Mouse (Mus musculus): ENCODE measurements around the gene Gm45140. TPM values are rescaled to one million over a fixed set of nuclear protein-coding genes. Genes with fewer than 3 reads are reported as not detected.

Gene Gm45140
- polyA plus RNA-seq, 1 experiment from 2014 or later: 2.1 TPM

DNA sequence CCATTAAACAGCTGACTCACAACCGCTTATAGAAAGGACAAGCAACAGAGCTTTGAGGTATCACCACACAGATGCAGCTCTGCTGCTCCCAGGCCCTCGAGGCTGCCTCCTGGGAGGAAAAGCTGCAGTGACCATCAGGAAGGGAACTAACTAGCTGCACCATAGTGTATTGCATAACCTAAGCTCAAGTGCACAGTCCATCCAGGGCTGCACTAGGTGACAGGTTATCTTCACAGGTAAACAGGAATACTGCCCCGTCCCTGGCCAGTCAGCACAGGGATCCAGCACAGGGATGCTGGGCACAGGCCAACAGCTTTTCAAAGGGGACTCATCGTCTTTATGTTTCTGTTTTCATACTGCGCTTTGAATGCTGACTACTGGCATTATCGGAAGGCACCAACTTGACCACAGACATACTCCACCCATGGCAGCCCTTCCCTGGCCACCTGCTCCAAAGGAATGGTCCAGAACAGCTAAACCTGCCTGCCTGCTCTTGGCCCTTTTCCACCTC, 25.9 kb downstream of the Gm45140 start:
- WGBS: 82% methylated on average over 6 of the region's 6 CpGs
- Histone ChIP-seq H3K27ac (replicated peaks) (no peak overlapping the region), H3K4me3 (peak overlapping the region; percentile 73)

DNA sequence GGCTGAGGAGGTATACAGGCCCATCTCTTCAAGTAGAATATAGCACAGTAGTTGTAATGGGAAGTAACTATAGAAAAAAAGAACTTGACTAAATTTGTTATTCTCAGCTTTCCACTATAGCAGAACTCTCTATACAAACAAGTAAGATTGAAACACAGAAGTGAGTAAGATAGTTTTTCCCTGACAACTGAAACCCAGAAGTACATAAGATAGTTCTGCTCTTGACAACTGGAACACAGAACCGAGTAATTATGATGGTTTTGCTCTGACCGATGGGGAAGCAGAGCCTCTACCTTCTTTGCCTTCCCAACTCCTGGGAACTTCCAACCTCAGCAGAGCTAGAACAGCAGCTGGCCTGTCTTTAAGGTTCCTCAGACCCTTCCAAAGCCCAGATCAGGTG, 26.5 kb downstream of the Gm45140 start:
- H3K36me3 ChIP-seq: peaks cover 12% of the 10 kb centered on the region; the same call in 1 of the 2 replicates
- H3K9me3 ChIP-seq: no peaks in the 10 kb centered on the region
- H3K27me3 ChIP-seq (replicated peaks): no peaks in the 10 kb centered on the region
- ATAC-seq (ENCODE audit: extremely low read depth, insufficient number of reproducible peaks, low FRiP score, low TSS enrichment): no peak
- H3K27ac ChIP-seq (replicated peaks): no peak overlapping the region
- H3K4me3 ChIP-seq: no peak overlapping the region; the same call in 1 of the 2 replicates
- H3K4me1 ChIP-seq: peaks cover 28% of the 10 kb centered on the region
- H3K9ac ChIP-seq: no peak overlapping the region
- H3K4me2 ChIP-seq: peak overlapping the region; percentile 97
- WGBS: 92% methylated on average over 2 of the region's 2 CpGs

More for the DNA sequence above, 25.9 kb downstream of the Gm45140 start:
- Histone ChIP-seq H3K9ac (no peak overlapping the region), H3K4me1 (peaks cover 28% of the 10 kb centered on the region), H3K27me3 (replicated peaks) (no peaks in the 10 kb centered on the region), H3K36me3 (peaks cover 16% of the 10 kb centered on the region; the same call in 1 of the 2 replicates), H3K9me3 (no peaks in the 10 kb centered on the region), H3K4me2 (peak overlapping the region; percentile 97)
- no peak for ATAC-seq (ENCODE audit: extremely low read depth, insufficient number of reproducible peaks, low FRiP score, low TSS enrichment)

DNA sequence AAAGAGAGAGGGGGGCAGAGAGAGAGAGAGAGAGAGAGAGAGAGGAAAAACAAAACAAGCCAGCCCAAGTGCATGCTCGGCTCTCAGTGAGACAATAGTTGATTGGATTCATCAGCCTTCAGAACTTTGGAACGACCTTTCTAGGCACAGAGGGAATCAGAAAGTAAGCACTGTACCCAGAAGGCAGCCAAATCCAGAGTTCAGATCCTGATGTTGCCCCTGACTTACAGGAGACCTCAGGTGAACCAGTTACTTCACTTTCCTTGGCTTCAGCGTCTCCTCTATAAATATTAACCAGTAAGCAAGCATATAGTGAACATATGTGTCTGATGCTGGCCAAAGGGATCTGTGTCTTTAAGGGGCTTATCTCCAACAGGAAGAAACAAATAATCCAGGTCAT, 27.1 kb downstream of the Gm45140 start:
- ATAC-seq (ENCODE audit: extremely low read depth, insufficient number of reproducible peaks, low FRiP score, low TSS enrichment): no peak
- H3K4me1 ChIP-seq: peaks cover 28% of the 10 kb centered on the region
- H3K36me3 ChIP-seq: peaks cover 7% of the 10 kb centered on the region; the same call in 1 of the 2 replicates
- no peak overlapping the region for H3K9ac ChIP-seq
- no peaks in the 10 kb centered on the region for H3K9me3 ChIP-seq
- no peaks in the 10 kb centered on the region for H3K27me3 ChIP-seq (replicated peaks)
- H3K4me2 ChIP-seq: peak overlapping the region; percentile 28; the same call in 1 of the 2 replicates
- H3K27ac ChIP-seq (replicated peaks): no peak overlapping the region
- H3K4me3 ChIP-seq: no peak overlapping the region
- 79% methylated on average over 3 of the region's 3 CpGs for WGBS

DNA sequence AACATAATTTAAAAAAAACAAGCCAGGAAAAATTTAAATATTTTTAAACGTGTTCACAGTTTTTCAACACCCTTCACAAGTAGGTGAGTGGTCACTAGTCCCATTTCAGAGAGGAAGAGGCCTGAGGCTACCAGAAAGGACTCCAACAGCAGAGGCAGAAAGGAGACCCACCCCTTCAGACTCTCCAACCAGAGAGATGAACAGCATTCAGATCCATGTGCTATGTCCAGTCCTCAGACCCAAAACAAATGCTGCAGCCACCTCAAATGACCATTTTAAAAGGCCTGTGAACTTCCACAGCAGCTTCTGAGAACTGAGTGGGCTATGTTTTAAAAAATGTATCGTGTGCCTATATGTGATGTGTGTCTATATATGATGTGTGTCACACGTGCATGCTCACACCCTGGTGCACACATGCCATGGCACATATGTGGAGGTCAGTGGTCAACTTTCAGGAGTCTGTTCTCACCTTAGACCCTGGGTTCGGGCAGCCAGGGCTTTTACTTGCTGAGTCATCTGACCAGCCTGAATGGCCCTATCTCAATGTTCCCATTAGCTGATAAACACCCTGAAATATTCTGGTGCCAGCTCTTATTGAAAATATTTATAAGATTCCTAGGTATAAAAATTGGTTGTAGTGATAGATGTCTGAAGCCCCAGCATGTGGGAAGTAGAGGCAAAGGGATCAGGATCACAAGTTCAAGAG, 27.7 kb downstream of the Gm45140 start:
- peak overlapping the region; percentile 28; the same call in 1 of the 2 replicates for H3K4me2 ChIP-seq
- no peak overlapping the region for H3K9ac ChIP-seq
- no peak overlapping the region for H3K27ac ChIP-seq (replicated peaks)
- 79% methylated on average over 4 of the region's 4 CpGs for WGBS
- no peak for ATAC-seq (ENCODE audit: extremely low read depth, insufficient number of reproducible peaks, low FRiP score, low TSS enrichment)
- H3K4me1 ChIP-seq: peaks cover 28% of the 10 kb centered on the region
- H3K9me3 ChIP-seq: no peaks in the 10 kb centered on the region
- H3K4me3 ChIP-seq: no peak overlapping the region
- H3K36me3 ChIP-seq: 0 out of 2 replicates have a peak, but pooled peaks cover 3% of the 10 kb centered on the region
- H3K27me3 ChIP-seq (replicated peaks): no peaks in the 10 kb centered on the region

DNA sequence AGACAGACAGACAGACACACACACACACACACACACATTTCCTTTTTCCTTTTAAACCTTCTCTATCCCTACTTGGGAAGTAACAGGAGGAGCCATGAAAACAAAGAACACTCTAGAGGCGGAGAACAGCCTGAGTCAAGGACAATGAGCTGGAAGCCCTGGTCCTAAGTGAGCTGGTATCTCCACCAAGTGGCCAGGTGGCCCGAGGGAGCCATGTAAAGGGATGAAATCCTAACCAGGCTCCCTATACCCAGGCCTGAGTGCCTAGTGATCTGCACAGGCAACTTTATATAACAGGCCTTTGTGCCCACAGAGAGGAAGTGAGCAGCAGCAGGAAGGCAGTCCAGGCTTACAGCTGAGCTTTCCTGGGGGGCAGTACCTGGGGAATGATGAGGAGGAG, 28.7 kb downstream of the Gm45140 start:
- Histone ChIP-seq H3K36me3 (0 out of 2 replicates have a peak, but pooled peaks cover 3% of the 10 kb centered on the region), H3K4me2 (no peak overlapping the region), H3K9me3 (no peaks in the 10 kb centered on the region), H3K9ac (no peak overlapping the region; the same call in 1 of the 2 replicates), H3K27me3 (replicated peaks) (no peaks in the 10 kb centered on the region), H3K27ac (replicated peaks) (peak overlapping the region; percentile 3), H3K4me3 (no peak overlapping the region), H3K4me1 (peaks cover 21% of the 10 kb centered on the region)
- ATAC-seq (ENCODE audit: extremely low read depth, insufficient number of reproducible peaks, low FRiP score, low TSS enrichment): no peak
- 49% methylated on average over 2 of the region's 2 CpGs for WGBS

DNA sequence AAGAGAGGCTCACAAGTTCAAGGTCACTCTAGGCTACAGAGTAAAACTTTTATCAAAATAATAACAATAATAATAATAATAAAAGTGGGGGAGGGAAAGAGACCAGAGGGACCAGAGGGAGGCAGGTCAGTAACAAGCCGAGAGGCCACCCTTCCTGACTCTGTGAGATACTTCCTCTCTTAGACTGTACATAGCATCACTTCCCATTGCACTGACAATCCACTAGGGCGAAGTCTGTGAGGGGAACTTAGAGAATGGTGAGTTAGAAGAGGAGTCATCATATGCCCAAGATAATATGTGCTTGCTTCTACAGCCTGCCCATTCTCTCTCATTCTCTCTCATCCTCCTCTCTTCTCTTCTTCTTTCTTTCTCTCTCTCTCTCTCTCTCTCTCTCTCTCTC, 29.6 kb downstream of the Gm45140 start:
- 57% methylated on average over 2 of the region's 2 CpGs for WGBS
- Histone ChIP-seq H3K27me3 (replicated peaks) (no peaks in the 10 kb centered on the region), H3K4me3 (no peak overlapping the region), H3K27ac (replicated peaks) (no peak overlapping the region), H3K36me3 (0 out of 2 replicates have a peak, but pooled peaks cover 3% of the 10 kb centered on the region), H3K9ac (no peak overlapping the region), H3K4me1 (peaks cover 21% of the 10 kb centered on the region), H3K9me3 (no peaks in the 10 kb centered on the region), H3K4me2 (no peak overlapping the region)
- no peak for ATAC-seq (ENCODE audit: extremely low read depth, insufficient number of reproducible peaks, low FRiP score, low TSS enrichment)

DNA sequence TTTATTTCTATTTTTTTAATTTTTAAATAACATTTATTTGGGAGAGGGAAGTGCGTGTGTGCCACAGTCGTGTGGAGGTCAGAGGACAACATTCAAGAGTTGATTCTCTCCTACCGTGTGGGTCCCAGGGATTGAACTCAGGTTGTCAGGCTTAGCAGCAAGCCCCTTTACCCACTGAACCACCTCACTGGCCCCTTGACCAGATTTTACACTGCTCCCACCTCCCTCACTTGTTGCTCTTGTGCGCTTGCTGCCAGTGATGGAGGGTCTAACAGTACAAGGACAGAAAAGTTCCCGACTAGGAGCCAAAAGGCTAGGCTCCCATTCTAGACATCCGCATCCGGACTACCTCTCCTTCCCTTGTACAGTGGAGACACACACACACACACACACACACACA, 30.1 kb downstream of the Gm45140 start:
- no peak overlapping the region for H3K27ac ChIP-seq (replicated peaks)
- H3K4me2 ChIP-seq: no peak overlapping the region
- no peak overlapping the region for H3K9ac ChIP-seq
- WGBS: 92% methylated on average over 7 of the region's 7 CpGs
- H3K36me3 ChIP-seq: 0 out of 2 replicates have a peak, but pooled peaks cover 3% of the 10 kb centered on the region
- H3K27me3 ChIP-seq (replicated peaks): no peaks in the 10 kb centered on the region
- no peak overlapping the region for H3K4me3 ChIP-seq
- peaks cover 18% of the 10 kb centered on the region for H3K4me1 ChIP-seq
- no peak for ATAC-seq (ENCODE audit: extremely low read depth, insufficient number of reproducible peaks, low FRiP score, low TSS enrichment)
- no peaks in the 10 kb centered on the region for H3K9me3 ChIP-seq

DNA sequence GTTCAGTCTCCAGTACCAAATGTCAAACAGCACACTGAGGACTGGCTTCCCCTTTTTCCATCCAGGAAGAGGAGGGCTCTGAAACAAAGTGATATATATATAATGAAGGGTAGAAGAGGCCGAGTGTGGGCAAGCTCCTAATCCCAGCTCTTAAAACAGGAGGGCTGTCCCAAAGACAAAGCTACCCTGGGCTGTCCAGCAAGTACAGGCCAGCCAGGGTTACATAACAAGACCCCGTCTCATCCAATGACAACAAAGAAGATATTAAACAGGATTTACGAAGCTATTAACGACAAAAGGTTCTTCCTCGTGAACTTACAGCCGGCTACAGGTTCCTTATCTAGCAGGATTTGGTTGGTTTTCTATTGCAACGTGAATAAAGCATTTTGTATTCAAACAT, 30.7 kb downstream of the Gm45140 start:
- ATAC-seq (ENCODE audit: extremely low read depth, insufficient number of reproducible peaks, low FRiP score, low TSS enrichment): no peak
- 78% methylated on average over 7 of the region's 7 CpGs for WGBS
- Histone ChIP-seq H3K4me1 (peaks cover 13% of the 10 kb centered on the region), H3K9me3 (no peaks in the 10 kb centered on the region), H3K4me3 (no peak overlapping the region), H3K36me3 (0 out of 2 replicates have a peak, but pooled peaks cover 3% of the 10 kb centered on the region), H3K27me3 (replicated peaks) (no peaks in the 10 kb centered on the region), H3K27ac (replicated peaks) (no peak overlapping the region), H3K4me2 (no peak overlapping the region), H3K9ac (no peak overlapping the region)

DNA sequence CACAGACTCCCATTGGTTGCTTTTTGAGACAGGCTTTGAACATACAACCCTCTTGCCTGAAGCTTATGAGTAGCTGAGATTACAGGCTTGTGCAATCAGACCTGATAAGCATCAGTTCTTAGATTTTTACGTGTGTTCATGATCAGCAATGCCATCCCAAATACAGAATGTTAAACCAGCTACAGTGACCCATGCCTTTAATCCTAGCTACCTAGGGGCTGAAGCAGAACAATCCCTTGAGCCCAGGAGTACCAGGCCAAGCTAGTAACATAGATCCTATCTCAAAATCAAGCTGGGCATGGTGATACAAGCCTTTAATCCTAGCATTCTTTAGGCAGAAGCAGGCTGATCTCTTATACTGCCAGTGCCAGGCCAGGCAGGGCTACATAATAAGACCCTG, 31.6 kb downstream of the Gm45140 start:
- H3K4me1 ChIP-seq: peaks cover 15% of the 10 kb centered on the region; the same call in 1 of the 2 replicates
- H3K9me3 ChIP-seq: no peaks in the 10 kb centered on the region
- no peak for ATAC-seq (ENCODE audit: extremely low read depth, insufficient number of reproducible peaks, low FRiP score, low TSS enrichment)
- no peak overlapping the region for H3K9ac ChIP-seq
- H3K27ac ChIP-seq (replicated peaks): no peak overlapping the region
- H3K36me3 ChIP-seq: 0 out of 2 replicates have a peak, but pooled peaks cover 3% of the 10 kb centered on the region
- 83% methylated on average over 1 of the region's 1 CpGs for WGBS
- no peak overlapping the region for H3K4me3 ChIP-seq
- no peaks in the 10 kb centered on the region for H3K27me3 ChIP-seq (replicated peaks)
- no peak overlapping the region for H3K4me2 ChIP-seq

DNA sequence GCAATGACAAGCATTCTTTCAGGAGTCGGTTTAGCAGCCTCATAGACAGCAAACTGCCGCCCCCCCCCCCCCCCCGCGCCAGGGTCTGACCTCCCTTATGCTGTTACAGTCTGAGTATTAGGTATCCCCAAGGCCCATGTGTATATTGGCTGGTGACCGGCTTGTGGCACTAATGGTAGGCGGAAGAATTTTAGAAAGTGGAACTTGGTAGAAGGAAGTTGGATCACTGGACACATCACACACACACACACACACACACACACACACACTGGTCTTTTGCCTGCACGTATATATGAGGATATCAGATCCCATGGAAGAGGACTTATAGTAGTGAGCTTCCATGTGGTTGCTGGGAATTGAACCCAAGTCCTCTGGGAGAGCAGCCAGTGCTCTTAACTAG, 33.1 kb downstream of the Gm45140 start:
- H3K9me3 ChIP-seq: no peaks in the 10 kb centered on the region
- no peak overlapping the region for H3K4me3 ChIP-seq
- no peaks in the 10 kb centered on the region for H3K36me3 ChIP-seq
- no peak overlapping the region for H3K27ac ChIP-seq (replicated peaks)
- no peak overlapping the region for H3K9ac ChIP-seq
- no peak overlapping the region for H3K4me2 ChIP-seq
- H3K4me1 ChIP-seq: peaks cover 15% of the 10 kb centered on the region; the same call in 1 of the 2 replicates
- no peak for ATAC-seq (ENCODE audit: extremely low read depth, insufficient number of reproducible peaks, low FRiP score, low TSS enrichment)
- H3K27me3 ChIP-seq (replicated peaks): no peaks in the 10 kb centered on the region
- WGBS: 78% methylated on average over 6 of the region's 7 CpGs

DNA sequence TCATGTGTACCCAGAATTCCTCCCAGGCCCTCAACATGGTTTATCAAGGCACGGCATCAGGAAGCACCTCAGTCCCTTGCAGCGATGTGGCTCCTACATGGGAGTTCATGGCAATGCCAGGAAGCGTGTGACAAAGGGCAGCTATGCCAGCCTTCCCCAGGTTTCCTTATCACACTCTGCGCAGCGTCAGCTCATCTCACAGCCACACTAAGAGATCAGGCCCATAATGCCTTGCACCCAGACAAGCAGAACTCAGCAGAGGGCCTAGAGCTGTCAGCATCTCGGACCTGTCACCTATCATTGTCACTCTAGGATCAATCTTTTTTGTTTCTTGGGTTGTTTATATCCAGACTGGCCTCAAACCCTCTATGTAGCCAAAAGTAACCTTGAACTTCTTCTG, 36.0 kb downstream of the Gm45140 start:
- Histone ChIP-seq H3K4me2 (no peak overlapping the region), H3K4me1 (peaks cover 7% of the 10 kb centered on the region), H3K27ac (replicated peaks) (no peak overlapping the region), H3K9ac (no peak overlapping the region), H3K36me3 (no peaks in the 10 kb centered on the region), H3K4me3 (no peak overlapping the region), H3K27me3 (replicated peaks) (no peaks in the 10 kb centered on the region), H3K9me3 (no peaks in the 10 kb centered on the region)
- 68% methylated on average over 6 of the region's 6 CpGs for WGBS
- no peak for ATAC-seq (ENCODE audit: extremely low read depth, insufficient number of reproducible peaks, low FRiP score, low TSS enrichment)

DNA sequence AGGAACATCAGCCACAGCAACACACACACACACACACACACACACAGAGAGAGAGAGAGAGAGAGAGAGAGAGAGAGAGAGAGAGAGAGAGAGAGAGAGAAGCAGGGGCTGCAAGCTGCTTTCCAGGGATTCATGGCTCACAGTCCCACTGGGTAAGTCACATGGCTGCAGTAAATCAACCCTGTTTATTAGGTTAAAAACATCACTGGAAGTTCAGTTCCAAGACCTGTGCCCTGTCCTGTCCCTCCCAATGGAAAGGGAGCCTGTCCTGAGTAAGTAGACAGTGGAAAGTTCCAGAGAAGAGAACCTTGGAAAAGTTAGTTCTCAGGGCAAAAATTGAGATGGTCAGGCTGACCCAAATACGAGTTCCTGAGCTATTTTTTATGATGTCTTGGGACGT, 38.3 kb downstream of the Gm45140 start:
- no peak for ATAC-seq (ENCODE audit: extremely low read depth, insufficient number of reproducible peaks, low FRiP score, low TSS enrichment)
- H3K27ac ChIP-seq (replicated peaks): no peak overlapping the region
- H3K27me3 ChIP-seq (replicated peaks): no peaks in the 10 kb centered on the region
- peaks cover 18% of the 10 kb centered on the region for H3K36me3 ChIP-seq
- 35% methylated on average over 2 of the region's 2 CpGs for WGBS
- H3K4me3 ChIP-seq: no peak overlapping the region
- H3K4me1 ChIP-seq: peaks cover 7% of the 10 kb centered on the region
- H3K9me3 ChIP-seq: no peaks in the 10 kb centered on the region
- H3K4me2 ChIP-seq: no peak overlapping the region
- H3K9ac ChIP-seq: no peak overlapping the region

Measured in heart, embryonic 13.5 days (tissue).